Mouse (Mus musculus): ENCODE measurements around the gene Sstr3. TPM values are rescaled to one million over a fixed set of nuclear protein-coding genes. Genes with fewer than 3 reads are reported as not detected.
A peak's percentile ranks its signal among the peaks of the same experiment; 100 is the strongest.

Gene Sstr3
- polyA plus RNA-seq, 1 experiment from 2014 or later: not detected

GRCm38 (mm10) chr15:78530671-78531450 is 13.6 kb downstream of the Sstr3 start, which contains the start of gene C1qtnf6:
C1qtnf6 (minus strand) TSS chr15:78531416.
- WGBS (ENCODE audit: insufficient replicate concordance): 69% methylated on average over 17 of the region's 17 CpGs
- Histone ChIP-seq H3K4me1 (ENCODE audit: insufficient read depth) (peaks cover 25% of the 10 kb centered on the region), H3K36me3 (replicated peaks; ENCODE audit: insufficient read depth, low read length) (no peaks in the 10 kb centered on the region), H3K9me3 (ENCODE audit: low read length) (no peaks in the 10 kb centered on the region), H3K4me3 (ENCODE audit: low read depth, low read length) (peak within 1 kb of the TSS; percentile 21; the same call in 1 of the 2 replicates), H3K27me3 (ENCODE audit: insufficient read depth, low read length) (no peaks in the 10 kb centered on the region), H3K9ac (replicated peaks) (peak within 1 kb of the TSS; percentile 16; the same call in 1 of the 2 replicates), H3K4me2 (ENCODE audit: low read depth, low read length) (peak within 1 kb of the TSS; percentile 62), H3K27ac (ENCODE audit: low read depth) (peak within 1 kb of the TSS; percentile 88)
- TF ChIP-seq EP300 (IDR thresholded peaks at IDR 0.05; ENCODE audit: low read depth): no peak
- no peak for TF ChIP-seq CTCF (IDR thresholded peaks at IDR 0.05; ENCODE audit: low read depth)
- no peak for DNase-seq
- ATAC-seq: no peak

- H3K4me1 ChIP-seq (ENCODE audit: insufficient read depth): peaks cover 23% of the 10 kb centered on the region
- ATAC-seq: no peak
- H3K36me3 ChIP-seq (replicated peaks; ENCODE audit: insufficient read depth, low read length): no peaks in the 10 kb centered on the region
- WGBS (ENCODE audit: insufficient replicate concordance): 72% methylated on average over 3 of the region's 3 CpGs
- no peaks in the 10 kb centered on the region for H3K9me3 ChIP-seq (ENCODE audit: low read length)
- DNase-seq: no peak
- H3K27ac ChIP-seq (ENCODE audit: low read depth): 0 out of 2 replicates have a peak overlapping the region, but pooled peaks have one; percentile 88
- H3K27me3 ChIP-seq (ENCODE audit: insufficient read depth, low read length): no peaks in the 10 kb centered on the region
- H3K4me3 ChIP-seq (ENCODE audit: low read depth, low read length): no peak overlapping the region
- no peak overlapping the region for H3K9ac ChIP-seq (replicated peaks)
- H3K4me2 ChIP-seq (ENCODE audit: low read depth, low read length): peak overlapping the region; percentile 68; the same call in 1 of the 2 replicates
- no peak for TF ChIP-seq CTCF (IDR thresholded peaks at IDR 0.05; ENCODE audit: low read depth)
- TF ChIP-seq EP300 (IDR thresholded peaks at IDR 0.05; ENCODE audit: low read depth): no peak
These were observed 14.3 kb downstream of the Sstr3 start for GRCm38 (mm10) chr15:78530141-78530540.

GRCm38 (mm10) chr15:78529428-78529990 is 15.0 kb downstream of the Sstr3 start:
- 21% methylated on average over 15 of the region's 15 CpGs for WGBS (ENCODE audit: insufficient replicate concordance)
- H3K27ac ChIP-seq (ENCODE audit: low read depth): peak overlapping the region; percentile 49; the same call in 1 of the 2 replicates
- peak overlapping the region; percentile 51 for H3K9ac ChIP-seq (replicated peaks)
- peaks cover 23% of the 10 kb centered on the region for H3K4me1 ChIP-seq (ENCODE audit: insufficient read depth)
- no peaks in the 10 kb centered on the region for H3K9me3 ChIP-seq (ENCODE audit: low read length)
- H3K36me3 ChIP-seq (replicated peaks; ENCODE audit: insufficient read depth, low read length): no peaks in the 10 kb centered on the region
- TF ChIP-seq CTCF (IDR thresholded peaks at IDR 0.05; ENCODE audit: low read depth) (no peak), EP300 (IDR thresholded peaks at IDR 0.05; ENCODE audit: low read depth) (no peak)
- ATAC-seq: no peak
- peak overlapping the region; percentile 68 for H3K4me2 ChIP-seq (ENCODE audit: low read depth, low read length)
- DNase-seq: peak; percentile 54
- H3K27me3 ChIP-seq (ENCODE audit: insufficient read depth, low read length): no peaks in the 10 kb centered on the region
- H3K4me3 ChIP-seq (ENCODE audit: low read depth, low read length): peak overlapping the region; percentile 35

GRCm38 (mm10) chr15:78528726-78529411 is 15.6 kb downstream of the Sstr3 start:
- no peak for DNase-seq
- Histone ChIP-seq H3K9me3 (ENCODE audit: low read length) (no peaks in the 10 kb centered on the region), H3K9ac (replicated peaks) (peak overlapping the region; percentile 51), H3K4me3 (ENCODE audit: low read depth, low read length) (peak overlapping the region; percentile 35), H3K27ac (ENCODE audit: low read depth) (peak overlapping the region; percentile 49; the same call in 1 of the 2 replicates), H3K27me3 (ENCODE audit: insufficient read depth, low read length) (no peaks in the 10 kb centered on the region), H3K4me2 (ENCODE audit: low read depth, low read length) (peak overlapping the region; percentile 68), H3K36me3 (replicated peaks; ENCODE audit: insufficient read depth, low read length) (no peaks in the 10 kb centered on the region), H3K4me1 (ENCODE audit: insufficient read depth) (peaks cover 23% of the 10 kb centered on the region)
- TF ChIP-seq CTCF (IDR thresholded peaks at IDR 0.05; ENCODE audit: low read depth): no peak
- no peak for TF ChIP-seq EP300 (IDR thresholded peaks at IDR 0.05; ENCODE audit: low read depth)
- WGBS (ENCODE audit: insufficient replicate concordance): 25% methylated on average over 11 of the region's 11 CpGs
- ATAC-seq: no peak

- ATAC-seq (no peak), DNase-seq (no peak)
- Histone ChIP-seq H3K36me3 (replicated peaks; ENCODE audit: insufficient read depth, low read length) (no peaks in the 10 kb centered on the region), H3K9me3 (ENCODE audit: low read length) (no peaks in the 10 kb centered on the region), H3K27me3 (ENCODE audit: insufficient read depth, low read length) (no peaks in the 10 kb centered on the region), H3K4me3 (ENCODE audit: low read depth, low read length) (no peak overlapping the region), H3K4me2 (ENCODE audit: low read depth, low read length) (peak overlapping the region; percentile 68; the same call in 1 of the 2 replicates), H3K27ac (ENCODE audit: low read depth) (no peak overlapping the region), H3K9ac (replicated peaks) (no peak overlapping the region), H3K4me1 (ENCODE audit: insufficient read depth) (peaks cover 22% of the 10 kb centered on the region)
- TF ChIP-seq EP300 (IDR thresholded peaks at IDR 0.05; ENCODE audit: low read depth): no peak
- no peak for TF ChIP-seq CTCF (IDR thresholded peaks at IDR 0.05; ENCODE audit: low read depth)
- WGBS (ENCODE audit: insufficient replicate concordance): 46% methylated on average over 7 of the region's 7 CpGs
These were observed 16.5 kb downstream of the Sstr3 start for GRCm38 (mm10) chr15:78527973-78528372.

GRCm38 (mm10) chr15:78524163-78524562 is 20.3 kb downstream of the Sstr3 start:
- no peak overlapping the region for H3K4me2 ChIP-seq (ENCODE audit: low read depth, low read length)
- no peaks in the 10 kb centered on the region for H3K9me3 ChIP-seq (ENCODE audit: low read length)
- H3K4me3 ChIP-seq (ENCODE audit: low read depth, low read length): no peak overlapping the region
- DNase-seq (no peak), ATAC-seq (no peak)
- H3K9ac ChIP-seq (replicated peaks): no peak overlapping the region
- peaks cover 2% of the 10 kb centered on the region; the same call in 1 of the 2 replicates for H3K4me1 ChIP-seq (ENCODE audit: insufficient read depth)
- H3K27me3 ChIP-seq (ENCODE audit: insufficient read depth, low read length): no peaks in the 10 kb centered on the region
- no peak overlapping the region for H3K27ac ChIP-seq (ENCODE audit: low read depth)
- whole genome bisulfite sequencing (ENCODE audit: insufficient replicate concordance): 88% methylated on average over 5 of the region's 5 CpGs
- TF ChIP-seq CTCF (IDR thresholded peaks at IDR 0.05; ENCODE audit: low read depth) (no peak), EP300 (IDR thresholded peaks at IDR 0.05; ENCODE audit: low read depth) (no peak)
- no peaks in the 10 kb centered on the region for H3K36me3 ChIP-seq (replicated peaks; ENCODE audit: insufficient read depth, low read length)

Data from liver, postnatal 0 days (tissue).